Mouse (Mus musculus): ENCODE data around the gene Pax3. TPM values are rescaled to one million over a fixed set of nuclear protein-coding genes. Genes with fewer than 3 reads are reported as not detected.

Pax3 gene
- polyA plus RNA-seq (2016; fragmentation: Nextera tagmentation; extraction: Ambion mirVana): 0.04 TPM in 1 of 2 replicates, not detected in the other

DNA sequence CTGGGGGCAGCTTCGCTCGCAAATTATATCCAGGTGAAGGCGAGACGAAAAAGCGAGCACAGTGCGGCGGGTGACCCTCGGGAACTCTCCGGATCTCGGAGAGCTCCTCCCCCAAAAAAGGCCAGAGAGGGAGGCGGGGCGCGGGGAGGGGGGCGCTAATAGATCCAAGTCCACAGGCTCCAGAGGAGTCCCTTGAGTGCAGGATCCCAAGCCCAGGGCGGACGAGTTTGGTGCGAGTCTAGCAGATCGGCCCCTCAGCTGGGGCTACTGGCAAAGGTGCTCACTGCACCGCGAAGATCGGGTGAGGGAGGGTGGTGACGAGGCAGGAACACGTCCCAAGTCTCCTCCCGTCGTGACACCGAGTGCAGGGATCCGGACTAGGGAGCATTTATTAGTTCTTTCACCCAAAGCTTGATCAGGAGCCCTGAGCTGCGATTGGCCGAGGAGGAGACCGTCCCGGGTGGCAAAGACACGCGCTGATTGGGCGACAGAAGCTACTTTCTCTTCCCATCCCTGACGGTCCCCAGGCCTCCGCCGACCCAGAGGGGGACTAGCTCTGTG is at the start of gene Pax3:
Gene Pax3 (minus strand): TSS at position 384 of the 561 bp plus-strand sequence.
- no peaks in the 10 kb centered on the region for H3K36me3 ChIP-seq
- 2% methylated on average over 37 of the region's 37 CpGs for WGBS (ENCODE audit: insufficient replicate concordance)
- peaks cover 100% of the 10 kb centered on the region for H3K27me3 ChIP-seq (replicated peaks)
- no peak within 1 kb of the TSS for H3K9ac ChIP-seq
- no peak within 1 kb of the TSS for H3K27ac ChIP-seq
- peaks cover 10% of the 10 kb centered on the region; the same call in 1 of the 2 replicates for H3K4me1 ChIP-seq
- peak within 1 kb of the TSS; percentile 46 for H3K4me2 ChIP-seq
- peak within 1 kb of the TSS; percentile 29 for H3K4me3 ChIP-seq
- no peaks in the 10 kb centered on the region for H3K9me3 ChIP-seq (replicated peaks)
- ATAC-seq: no peak

DNA sequence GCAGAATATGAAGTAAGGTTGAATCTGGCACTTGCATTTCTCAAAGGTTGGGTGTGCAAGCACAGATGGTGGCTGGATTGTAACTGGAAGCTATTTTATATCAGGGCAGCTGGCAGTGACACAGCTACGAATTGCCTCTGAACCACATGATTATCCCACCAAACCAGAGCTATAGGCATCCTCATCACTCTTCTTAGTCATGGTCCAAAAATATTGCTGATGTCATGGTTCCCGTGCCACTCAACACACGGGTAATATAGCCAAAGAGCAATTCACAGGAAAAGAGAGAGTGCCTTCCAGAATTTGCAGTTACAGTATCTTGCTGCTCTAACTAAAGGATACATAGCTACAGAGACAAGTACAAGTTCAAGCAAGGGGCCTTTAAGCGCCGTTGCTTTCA is 37.4 kb upstream of the Pax3 start:
- Histone ChIP-seq H3K27ac (no peak overlapping the region), H3K4me1 (no peaks in the 10 kb centered on the region), H3K9me3 (replicated peaks) (no peaks in the 10 kb centered on the region), H3K9ac (no peak overlapping the region), H3K4me2 (no peak overlapping the region), H3K4me3 (no peak overlapping the region), H3K27me3 (replicated peaks) (no peaks in the 10 kb centered on the region), H3K36me3 (no peaks in the 10 kb centered on the region)
- WGBS (ENCODE audit: insufficient replicate concordance): 61% methylated on average over 5 of the region's 5 CpGs
- no peak for ATAC-seq

DNA sequence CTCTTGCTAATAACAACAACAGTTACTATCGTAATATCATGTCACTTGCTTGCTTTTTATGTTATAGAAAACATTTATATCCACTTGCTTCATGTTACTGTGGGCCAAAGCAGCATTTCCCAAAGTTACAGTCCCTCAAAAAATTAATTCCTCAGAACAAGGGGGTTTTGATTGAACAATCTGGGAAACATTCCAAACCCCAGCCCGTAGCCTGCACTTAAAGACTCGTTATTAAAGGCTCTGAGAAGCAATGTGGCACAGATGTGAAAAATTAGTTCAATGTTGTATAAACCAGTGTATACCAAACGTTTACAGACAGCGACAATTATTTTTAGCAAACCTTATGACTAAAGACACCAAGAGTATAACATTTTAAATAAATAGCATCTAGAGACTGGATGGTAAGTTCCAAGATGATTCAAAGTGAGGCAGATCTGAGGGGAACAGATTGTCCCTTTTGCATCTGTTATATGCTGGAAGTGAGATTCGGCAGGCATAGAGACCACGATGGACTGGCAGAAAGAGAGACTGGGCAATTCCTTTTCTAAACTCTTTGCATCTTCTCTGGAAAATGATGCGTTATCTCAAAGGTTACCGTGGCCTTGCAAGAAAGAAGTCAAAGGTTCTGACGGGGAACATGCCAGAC is 35.1 kb upstream of the Pax3 start:
- Histone ChIP-seq H3K9me3 (replicated peaks) (no peaks in the 10 kb centered on the region), H3K27ac (no peak overlapping the region), H3K36me3 (no peaks in the 10 kb centered on the region), H3K4me3 (no peak overlapping the region), H3K4me1 (no peaks in the 10 kb centered on the region), H3K4me2 (no peak overlapping the region), H3K27me3 (replicated peaks) (peaks cover 6% of the 10 kb centered on the region; the same call in 1 of the 2 replicates), H3K9ac (no peak overlapping the region)
- WGBS (ENCODE audit: insufficient replicate concordance): 73% methylated on average over 10 of the region's 10 CpGs
- no peak for ATAC-seq

DNA sequence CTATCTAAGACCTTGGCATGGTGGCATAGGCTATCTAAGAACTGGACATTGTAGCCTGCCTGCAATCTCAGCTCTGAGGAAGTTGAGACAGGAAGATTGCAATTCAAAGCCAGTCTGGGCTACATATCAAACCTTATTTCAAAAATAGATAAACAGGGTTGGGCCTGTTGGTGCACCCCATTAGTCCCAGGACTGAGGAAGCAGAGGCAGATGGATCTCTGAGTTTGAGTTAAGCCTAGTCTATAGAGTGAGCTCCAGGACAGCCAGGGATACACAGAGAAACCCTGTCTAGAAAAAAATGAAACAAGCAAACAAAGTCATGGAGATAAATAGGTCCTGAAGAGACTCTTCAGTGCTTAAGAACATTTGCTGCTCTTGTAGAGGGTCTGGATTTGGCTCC is 32.9 kb upstream of the Pax3 start:
- no peak overlapping the region for H3K27ac ChIP-seq
- peaks cover 6% of the 10 kb centered on the region; the same call in 1 of the 2 replicates for H3K27me3 ChIP-seq (replicated peaks)
- no peak overlapping the region for H3K9ac ChIP-seq
- H3K4me1 ChIP-seq: no peaks in the 10 kb centered on the region
- ATAC-seq: no peak
- no peak overlapping the region for H3K4me2 ChIP-seq
- no peak overlapping the region for H3K4me3 ChIP-seq
- no peaks in the 10 kb centered on the region for H3K9me3 ChIP-seq (replicated peaks)
- H3K36me3 ChIP-seq: no peaks in the 10 kb centered on the region

DNA sequence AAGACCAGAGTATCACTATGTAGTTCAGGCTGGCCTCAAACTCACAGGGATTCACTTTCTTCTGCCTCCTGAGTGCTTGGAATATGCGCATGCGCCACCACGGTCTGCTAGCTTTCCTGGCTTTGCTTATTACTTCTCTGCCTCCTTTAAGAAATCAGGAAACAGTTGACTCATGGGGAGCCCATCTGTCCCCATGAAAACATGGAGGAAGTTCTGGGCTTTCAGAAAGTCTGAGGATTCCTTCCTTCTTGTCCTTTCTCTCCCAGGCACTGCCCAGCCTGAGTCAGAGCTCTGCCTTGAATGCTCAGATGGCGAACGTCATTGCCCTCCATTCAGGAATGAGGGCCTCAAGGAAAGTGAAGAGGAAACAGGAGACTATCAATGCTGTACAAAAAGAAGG is 31.8 kb upstream of the Pax3 start:
- Histone ChIP-seq H3K9me3 (replicated peaks) (no peaks in the 10 kb centered on the region), H3K36me3 (no peaks in the 10 kb centered on the region), H3K4me2 (no peak overlapping the region), H3K4me3 (no peak overlapping the region), H3K27ac (no peak overlapping the region), H3K9ac (no peak overlapping the region), H3K27me3 (replicated peaks) (peaks cover 6% of the 10 kb centered on the region; the same call in 1 of the 2 replicates), H3K4me1 (no peaks in the 10 kb centered on the region)
- no peak for ATAC-seq
- WGBS (ENCODE audit: insufficient replicate concordance): 39% methylated on average over 5 of the region's 5 CpGs

DNA sequence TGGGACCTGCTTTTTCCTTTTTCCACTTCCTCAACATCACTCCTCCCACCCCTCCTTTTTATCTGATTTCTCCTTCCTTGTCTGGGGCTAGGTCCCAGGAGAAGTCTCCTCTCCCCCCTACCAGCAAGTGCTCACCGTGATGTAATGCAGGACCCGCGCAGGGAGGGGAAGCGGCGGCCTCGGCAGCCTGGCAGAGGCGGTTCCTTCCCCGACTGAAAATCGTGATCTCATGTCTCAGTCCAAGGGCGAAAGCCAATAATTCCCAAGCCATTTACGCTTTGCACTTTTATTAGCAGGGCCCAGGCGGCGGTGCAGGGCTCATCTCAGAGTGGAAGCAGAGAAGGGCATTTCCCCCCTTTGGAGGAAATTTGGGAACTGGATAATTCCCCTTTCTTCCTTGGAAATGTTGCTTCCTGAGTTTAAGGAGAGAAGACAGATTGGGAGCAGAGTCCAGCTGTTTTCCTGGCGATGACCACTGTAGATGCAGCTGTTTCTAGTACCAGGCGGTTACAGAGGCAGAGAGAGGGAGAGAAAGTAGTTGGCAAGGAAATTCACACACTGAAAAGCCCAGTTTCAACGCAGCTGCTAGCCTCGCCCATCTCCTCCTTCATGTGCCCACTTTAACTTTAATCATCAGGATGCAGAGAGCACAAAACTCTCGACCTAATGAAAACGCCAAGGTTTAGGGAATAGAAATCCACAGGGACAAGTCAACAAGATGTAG is 21.3 kb upstream of the Pax3 start:
- Histone ChIP-seq H3K9ac (no peak overlapping the region), H3K27ac (no peak overlapping the region), H3K27me3 (replicated peaks) (peaks cover 85% of the 10 kb centered on the region), H3K9me3 (replicated peaks) (no peaks in the 10 kb centered on the region), H3K4me1 (peaks cover 12% of the 10 kb centered on the region; the same call in 1 of the 2 replicates), H3K4me2 (no peak overlapping the region), H3K4me3 (no peak overlapping the region), H3K36me3 (no peaks in the 10 kb centered on the region)
- no peak for ATAC-seq
- WGBS (ENCODE audit: insufficient replicate concordance): 1% methylated on average over 17 of the region's 19 CpGs

DNA sequence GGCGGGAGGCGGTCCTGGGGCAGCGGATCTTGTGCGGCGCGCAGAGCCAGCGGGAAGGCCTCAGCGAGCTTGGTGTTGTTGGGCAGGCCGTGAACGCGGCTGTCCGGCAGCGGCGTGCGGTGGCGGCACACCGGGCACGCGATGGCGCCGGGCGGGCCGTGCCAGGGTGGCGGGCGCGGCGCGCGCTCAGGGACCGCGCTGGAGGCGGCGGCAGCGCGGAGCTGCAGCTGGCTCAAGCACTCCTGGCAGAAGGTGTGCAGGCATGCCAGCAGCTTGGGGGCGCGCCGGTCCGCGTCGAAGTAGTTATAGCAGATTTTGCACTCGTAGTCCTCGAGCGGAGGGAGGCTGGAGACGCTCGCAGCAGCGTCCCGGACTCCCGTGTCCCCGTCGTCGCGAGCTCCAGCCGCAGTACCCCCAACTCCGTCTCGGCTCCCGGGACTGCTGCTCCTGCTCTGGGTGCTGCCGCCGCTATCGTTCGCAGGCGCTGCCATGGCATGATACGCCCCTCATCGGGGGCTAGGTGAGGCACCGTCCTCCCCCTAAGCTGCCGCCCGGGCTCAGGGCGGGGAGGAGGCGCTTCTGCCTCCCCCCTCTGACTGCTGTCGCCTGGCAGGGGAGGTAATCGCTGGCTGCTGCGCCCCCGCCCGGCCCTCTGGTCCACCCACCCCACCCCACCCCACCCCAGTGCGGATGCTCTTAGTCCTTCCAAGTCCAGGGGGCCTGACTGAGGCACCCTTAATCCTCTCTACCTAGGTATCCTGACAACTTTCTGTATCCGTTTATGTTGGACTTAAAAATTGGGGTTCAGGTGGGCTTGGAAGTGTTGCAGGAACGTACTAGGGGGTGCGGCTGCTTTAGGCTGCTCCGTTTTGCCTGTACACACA is 20.5 kb upstream of the Pax3 start:
- Histone ChIP-seq H3K36me3 (no peaks in the 10 kb centered on the region), H3K9me3 (replicated peaks) (no peaks in the 10 kb centered on the region), H3K4me1 (peaks cover 12% of the 10 kb centered on the region; the same call in 1 of the 2 replicates), H3K27ac (no peak overlapping the region), H3K9ac (no peak overlapping the region), H3K4me3 (peak overlapping the region; percentile 46), H3K27me3 (replicated peaks) (peaks cover 94% of the 10 kb centered on the region), H3K4me2 (peak overlapping the region; percentile 62)
- 1% methylated on average over 65 of the region's 79 CpGs for WGBS (ENCODE audit: insufficient replicate concordance)
- ATAC-seq: no peak

DNA sequence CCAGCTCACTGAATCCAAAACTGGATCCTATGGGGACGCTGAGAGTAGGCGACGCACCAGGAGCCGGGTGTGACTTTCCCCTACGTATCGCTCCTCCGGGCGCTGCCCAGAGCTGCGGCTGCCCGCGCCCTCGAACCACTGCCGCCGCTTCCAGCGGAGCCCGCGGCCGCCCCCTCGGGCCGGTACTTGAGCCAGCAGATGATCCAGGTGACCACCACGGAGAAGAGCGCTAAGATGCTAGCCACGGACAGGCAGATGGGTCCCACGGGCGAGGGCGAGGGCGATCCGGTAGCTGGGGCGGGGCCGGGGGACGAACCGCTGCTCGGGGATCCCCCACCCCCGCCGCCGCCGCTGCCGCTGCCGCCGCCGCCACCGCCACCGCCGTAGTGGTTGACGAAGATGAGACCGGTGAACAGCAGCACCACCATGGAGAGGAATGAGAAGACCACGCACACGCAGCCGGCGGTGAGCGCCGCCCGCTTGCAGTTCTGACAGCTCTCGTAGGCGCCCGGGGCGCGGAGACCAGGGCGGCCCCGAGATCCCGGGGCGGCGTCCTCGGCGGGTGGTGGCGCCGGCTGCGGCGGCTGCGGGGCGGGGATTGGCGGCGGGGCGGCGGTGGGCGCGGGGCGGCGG is 19.7 kb upstream of the Pax3 start:
- no peaks in the 10 kb centered on the region for H3K9me3 ChIP-seq (replicated peaks)
- ATAC-seq: no peak
- 2% methylated on average over 53 of the region's 79 CpGs for WGBS (ENCODE audit: insufficient replicate concordance)

DNA sequence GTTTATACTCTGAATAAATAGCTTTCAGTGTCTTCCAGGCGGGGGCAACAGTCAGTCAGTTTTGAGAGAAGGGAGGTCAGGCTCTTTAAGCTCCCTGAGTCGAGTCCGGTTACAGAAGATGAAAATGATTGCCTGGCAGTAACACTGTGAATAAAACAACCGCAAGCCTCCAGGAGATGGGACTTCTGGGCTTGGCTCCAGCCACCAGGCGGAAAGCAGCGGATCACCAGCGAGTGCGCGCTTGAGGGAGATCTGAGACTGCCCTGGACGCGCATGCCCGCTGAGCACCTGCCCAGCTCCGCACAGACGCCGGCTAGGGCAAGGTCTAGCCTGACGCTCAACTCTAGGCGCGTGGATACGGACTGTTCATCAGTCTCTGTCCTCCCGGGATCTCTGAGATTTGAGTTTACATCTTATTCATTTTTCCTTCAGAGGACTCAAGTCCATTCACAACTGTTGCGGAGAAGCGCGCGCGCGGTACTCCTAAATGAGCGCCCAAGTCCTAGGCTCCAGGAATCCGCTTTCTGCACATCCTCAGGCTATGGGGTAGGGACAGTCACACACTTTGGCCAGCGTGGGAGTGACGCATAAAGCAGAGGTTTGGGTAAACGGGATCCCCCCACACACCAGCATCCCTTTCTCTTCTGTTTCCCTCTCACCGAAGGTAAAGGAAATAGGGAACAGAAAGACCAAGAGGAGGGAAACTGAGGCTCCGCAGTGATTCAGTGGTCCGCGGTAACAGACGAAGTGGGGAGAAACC is 19.0 kb upstream of the Pax3 start:
- H3K4me1 ChIP-seq: peaks cover 12% of the 10 kb centered on the region; the same call in 1 of the 2 replicates
- H3K27ac ChIP-seq: no peak overlapping the region
- peak overlapping the region; percentile 46; the same call in 1 of the 2 replicates for H3K4me3 ChIP-seq
- no peak for ATAC-seq
- H3K9me3 ChIP-seq (replicated peaks): no peaks in the 10 kb centered on the region
- no peaks in the 10 kb centered on the region for H3K36me3 ChIP-seq
- H3K4me2 ChIP-seq: peak overlapping the region; percentile 62
- under 1% methylated on average over 36 of the region's 36 CpGs for WGBS (ENCODE audit: insufficient replicate concordance)
- H3K27me3 ChIP-seq (replicated peaks): peaks cover 99% of the 10 kb centered on the region
- H3K9ac ChIP-seq: no peak overlapping the region

More for the DNA sequence above, 19.7 kb upstream of the Pax3 start:
- Histone ChIP-seq H3K4me1 (peaks cover 12% of the 10 kb centered on the region; the same call in 1 of the 2 replicates), H3K9ac (no peak overlapping the region), H3K27me3 (replicated peaks) (peaks cover 99% of the 10 kb centered on the region), H3K4me2 (peak overlapping the region; percentile 62), H3K36me3 (no peaks in the 10 kb centered on the region), H3K4me3 (peak overlapping the region; percentile 46), H3K27ac (no peak overlapping the region)

DNA sequence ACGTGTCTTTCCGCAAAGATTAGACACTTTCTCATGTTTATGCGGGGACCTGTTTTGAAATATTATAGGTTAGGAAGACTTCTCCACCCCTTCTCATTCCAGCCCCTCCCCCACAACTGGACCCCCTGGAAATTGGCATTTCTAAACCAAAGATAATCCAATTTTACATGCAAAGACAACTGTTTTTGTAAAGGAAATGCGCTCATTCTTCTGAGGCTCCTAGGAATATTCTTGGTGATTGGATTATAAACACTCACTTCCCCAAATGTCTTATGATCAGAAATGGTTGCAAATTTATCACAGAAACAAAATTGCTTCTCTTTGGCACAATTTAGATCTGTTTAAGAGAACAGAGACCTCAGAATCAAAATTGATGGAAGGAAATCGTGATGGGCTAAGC is 14.1 kb upstream of the Pax3 start:
- Histone ChIP-seq H3K27ac (no peak overlapping the region), H3K4me2 (no peak overlapping the region), H3K9me3 (replicated peaks) (no peaks in the 10 kb centered on the region), H3K9ac (no peak overlapping the region), H3K4me3 (no peak overlapping the region), H3K27me3 (replicated peaks) (peaks cover 99% of the 10 kb centered on the region), H3K36me3 (no peaks in the 10 kb centered on the region), H3K4me1 (no peaks in the 10 kb centered on the region)
- no peak for ATAC-seq
- WGBS (ENCODE audit: insufficient replicate concordance): 7% methylated on average over 5 of the region's 5 CpGs

DNA sequence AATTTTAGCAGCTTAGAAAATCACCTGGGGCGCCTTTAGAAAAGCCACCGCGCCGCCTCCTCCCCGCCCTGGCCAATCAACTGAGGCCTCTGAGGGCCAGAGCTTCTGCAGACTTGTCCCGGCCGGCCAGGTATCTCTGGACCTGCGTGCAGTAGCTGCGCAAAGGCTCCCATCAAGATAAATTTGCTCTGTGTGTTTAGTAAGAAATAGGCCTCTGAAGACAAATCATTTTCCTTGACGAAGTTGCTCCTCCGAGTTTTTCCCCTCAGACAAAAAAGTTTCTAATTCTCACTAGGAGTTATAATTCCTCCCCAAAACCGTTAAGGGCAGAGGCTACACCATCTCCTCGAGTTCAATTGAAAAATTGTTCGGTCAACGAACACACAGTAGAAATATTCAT is 13.6 kb upstream of the Pax3 start:
- Histone ChIP-seq H3K4me2 (no peak overlapping the region), H3K27ac (no peak overlapping the region), H3K4me1 (no peaks in the 10 kb centered on the region), H3K9me3 (replicated peaks) (no peaks in the 10 kb centered on the region), H3K36me3 (no peaks in the 10 kb centered on the region), H3K9ac (no peak overlapping the region), H3K27me3 (replicated peaks) (peaks cover 99% of the 10 kb centered on the region), H3K4me3 (no peak overlapping the region)
- 4% methylated on average over 15 of the region's 15 CpGs for WGBS (ENCODE audit: insufficient replicate concordance)
- ATAC-seq: no peak

Data from liver, embryonic 12.5 days (tissue).